Mouse (Mus musculus) heart, adult 2 months (tissue): ENCODE measurements at regions not wholly inside any gene's neighbourhood (a gene's known extent, or its start where the extent isn't known, plus 50 kb on each side); places are given as distances from the start of the nearest gene placed in this dataset.

Source experiments
- CTCF ChIP-seq: fragments of 200-600 bp; IDR thresholded peaks from 2 replicates; pipeline ENCODE4 v1.8.1; 2022; ENCODE audit warnings: antibody characterized with exemption, mild to moderate bottlenecking, moderate library complexity
- EP300 ChIP-seq: fragments of 200-500 bp; IDR thresholded peaks from 2 replicates; pipeline ENCODE4 v1.6.1; 2011; ENCODE audit warnings: low read depth, low read length, control low read depth; ENCODE audit not compliant: insufficient read depth

DNA sequence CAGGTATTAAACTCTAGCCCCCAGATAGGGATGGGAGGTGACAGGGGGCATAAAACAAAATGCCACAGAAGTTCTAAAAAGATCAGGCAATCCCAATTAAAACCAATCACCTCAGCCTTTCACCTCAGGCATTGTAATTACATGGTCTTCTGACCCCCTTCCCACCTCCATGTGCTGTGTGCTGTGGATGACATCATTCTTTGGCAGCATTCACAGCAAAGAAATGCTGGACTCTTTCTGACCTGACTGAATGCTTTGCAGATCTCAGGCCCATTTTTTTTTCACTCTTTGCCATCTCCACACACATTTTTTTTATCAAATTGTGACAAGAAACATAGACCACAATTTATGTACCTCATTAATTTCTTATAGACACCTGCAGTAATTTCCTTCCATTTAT is 659.1 kb downstream of the Inhba start:
- TF ChIP-seq CTCF, result no peak
- no peak for TF ChIP-seq EP300
